Mouse (Mus musculus): ENCODE results near the gene Morf4l2. TPM values are rescaled to one million over a fixed set of nuclear protein-coding genes. Genes with fewer than 3 reads are reported as not detected.
"Not testable (repeated sequence)": the region's sequence is repeated elsewhere in the genome, so short reads cannot be mapped to it uniquely, and the experiment has no call there.

The Morf4l2 gene
- polyA plus RNA-seq, 1 experiment from 2014 or later = 503 TPM

DNA sequence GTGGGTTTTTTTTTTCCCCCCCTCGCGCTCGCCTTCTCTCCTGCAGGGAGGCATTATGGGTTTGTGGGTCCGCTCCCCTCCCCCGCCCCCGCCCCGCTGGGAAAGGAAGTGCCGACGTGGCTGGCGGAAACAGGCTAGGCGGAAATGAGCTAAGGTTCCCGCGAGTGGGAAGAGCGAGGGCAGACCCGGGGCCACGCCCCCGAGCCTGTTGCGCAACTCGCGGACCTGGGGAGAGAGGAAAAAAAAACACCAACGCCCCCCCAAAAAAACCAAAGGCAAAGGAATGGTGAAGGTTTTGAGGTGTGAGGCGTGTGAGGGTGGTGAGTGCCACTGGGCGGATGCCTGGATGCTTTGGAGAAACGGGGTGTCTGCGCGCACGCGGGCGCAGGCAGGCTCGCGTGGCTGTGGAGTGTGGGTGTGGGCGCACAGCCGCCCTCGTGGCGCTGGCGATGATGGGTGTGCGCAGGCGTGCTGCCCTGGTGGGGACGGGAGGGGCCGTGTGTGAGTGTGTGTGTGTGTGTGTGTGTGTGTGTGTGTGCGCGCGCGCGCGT is 1.8 kb downstream of the Morf4l2 start:
- Histone ChIP-seq H3K4me3 (replicated peaks) (peak overlapping the region; percentile 48), H3K9ac (no peak overlapping the region), H3K4me2 (peak overlapping the region; percentile 47), H3K9me3 (no peaks in the 10 kb centered on the region), H3K4me1 (no peaks in the 10 kb centered on the region), H3K36me3 (no peaks in the 10 kb centered on the region), H3K27ac (peak overlapping the region; percentile 91), H3K27me3 (replicated peaks) (no peaks in the 10 kb centered on the region)
- 23% methylated on average over 45 of the region's 46 CpGs for WGBS
- ATAC-seq (ENCODE audit: insufficient read depth, low FRiP score, low read depth) = peak; percentile 70

DNA sequence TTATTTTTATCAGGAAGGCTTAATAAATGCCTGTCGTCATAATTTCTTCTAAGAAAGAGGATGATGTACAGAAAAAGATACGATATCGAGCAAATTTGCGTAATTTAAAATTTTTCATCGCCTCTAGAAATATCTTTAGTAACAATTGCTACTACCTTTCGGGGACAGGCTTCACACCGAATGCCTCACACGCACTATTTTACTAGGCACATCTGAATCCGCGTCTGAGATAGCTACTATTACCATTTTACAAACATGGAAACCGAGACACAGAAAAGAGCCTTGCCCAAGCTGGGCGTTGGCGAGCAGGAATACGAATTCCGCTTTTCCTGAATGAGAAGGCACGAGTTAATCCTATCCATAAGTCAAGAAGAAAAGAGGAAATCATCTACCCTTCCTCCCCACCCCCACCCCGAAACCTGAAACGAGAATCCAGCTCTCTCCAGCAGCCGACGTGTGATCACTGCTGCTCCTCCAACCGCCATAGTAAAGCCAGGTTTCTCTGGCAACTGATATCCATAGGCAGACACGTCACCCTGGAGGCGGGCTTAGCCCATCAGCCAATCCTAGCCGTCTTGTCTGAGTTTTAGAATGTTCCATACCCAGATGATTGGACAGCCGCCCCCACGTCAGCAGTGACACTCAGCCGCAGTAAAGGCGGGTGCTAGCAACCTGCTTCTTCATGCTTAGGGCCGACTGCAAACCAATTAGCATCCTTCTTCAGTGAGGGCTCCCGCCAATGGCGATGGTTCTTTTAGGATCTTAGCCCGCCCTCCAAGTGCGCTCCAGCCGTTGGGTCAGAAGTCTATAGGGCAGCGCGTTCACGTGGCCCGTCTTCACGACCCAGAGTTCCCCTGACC is 2.5 kb downstream of the Morf4l2 start:
- H3K4me2 ChIP-seq = no peak overlapping the region
- peak; percentile 97 for ATAC-seq (ENCODE audit: insufficient read depth, low FRiP score, low read depth)
- H3K4me3 ChIP-seq (replicated peaks) = peak overlapping the region; percentile 54
- no peaks in the 10 kb centered on the region for H3K9me3 ChIP-seq
- peak overlapping the region; percentile 91 for H3K27ac ChIP-seq
- no peaks in the 10 kb centered on the region for H3K4me1 ChIP-seq
- 0 out of 2 replicates have a peak, but pooled peaks cover under 1% of the 10 kb centered on the region for H3K36me3 ChIP-seq
- 22% methylated on average over 39 of the region's 39 CpGs for WGBS
- H3K9ac ChIP-seq = peak overlapping the region; percentile 25; the same call in 1 of the 2 replicates
- H3K27me3 ChIP-seq (replicated peaks) = no peaks in the 10 kb centered on the region

DNA sequence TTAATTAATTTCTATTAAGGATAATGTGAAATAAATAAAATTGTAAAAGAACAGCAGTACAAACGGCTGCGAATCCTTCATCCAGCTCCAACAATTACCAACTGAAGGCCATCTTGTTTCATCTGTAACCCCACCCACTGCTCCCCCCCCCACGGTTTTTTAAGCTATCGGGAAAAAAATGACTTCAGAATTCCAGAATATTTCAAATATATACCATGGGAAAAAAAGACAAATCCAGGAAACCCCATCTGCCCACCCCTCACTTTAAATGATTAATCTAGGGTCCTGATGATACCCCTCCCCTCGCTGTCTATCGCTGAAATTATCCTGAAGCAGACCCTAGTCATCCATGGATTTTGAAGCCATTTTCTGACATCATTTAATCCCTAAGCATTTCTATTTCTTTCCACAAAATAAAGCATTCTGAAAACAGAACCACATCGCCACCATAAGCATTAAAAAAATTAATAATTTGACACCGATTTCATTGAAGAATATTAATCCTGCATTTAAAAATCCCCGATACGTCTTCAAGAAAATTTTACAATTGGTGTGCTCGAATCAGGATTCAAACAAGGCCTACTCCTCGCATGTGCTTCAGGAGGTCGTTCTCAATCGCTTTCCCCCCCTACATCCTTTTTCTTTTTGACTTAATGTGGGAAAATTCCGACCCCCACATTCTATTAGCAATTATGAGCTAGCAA is 3.3 kb downstream of the Morf4l2 start:
- Histone ChIP-seq H3K9ac (peak overlapping the region; percentile 25; the same call in 1 of the 2 replicates), H3K27me3 (replicated peaks) (no peaks in the 10 kb centered on the region), H3K27ac (peak overlapping the region; percentile 79; the same call in 1 of the 2 replicates), H3K9me3 (no peaks in the 10 kb centered on the region), H3K4me3 (replicated peaks) (peak overlapping the region; percentile 54), H3K4me1 (no peaks in the 10 kb centered on the region), H3K36me3 (0 out of 2 replicates have a peak, but pooled peaks cover 3% of the 10 kb centered on the region), H3K4me2 (no peak overlapping the region)
- WGBS = 18% methylated on average over 15 of the region's 15 CpGs
- ATAC-seq (ENCODE audit: insufficient read depth, low FRiP score, low read depth) = no peak

DNA sequence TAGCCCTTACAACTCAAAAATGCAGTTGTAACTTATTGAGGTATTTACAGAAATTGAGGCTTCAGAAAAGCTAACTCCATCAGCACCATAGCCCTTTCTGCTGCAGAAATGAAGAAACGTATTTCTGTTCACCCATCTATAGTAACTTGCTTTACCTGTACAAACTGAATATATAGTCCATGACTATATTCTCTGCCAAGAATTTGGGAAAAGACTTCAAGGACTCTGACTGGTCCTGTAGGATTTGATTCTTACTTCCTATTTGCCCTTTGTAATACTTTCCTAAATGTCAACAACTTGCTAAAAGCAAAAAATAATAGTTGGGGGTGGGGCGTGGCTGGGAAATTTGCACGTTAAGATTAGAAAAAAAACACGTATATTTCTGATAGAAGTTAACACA is 11.5 kb downstream of the Morf4l2 start:
- Histone ChIP-seq H3K4me3 (replicated peaks) (no peak overlapping the region), H3K36me3 (peaks cover 3% of the 10 kb centered on the region; the same call in 1 of the 2 replicates), H3K4me2 (no peak overlapping the region), H3K27ac (no peak overlapping the region), H3K9me3 (no peaks in the 10 kb centered on the region), H3K27me3 (replicated peaks) (no peaks in the 10 kb centered on the region), H3K4me1 (no peaks in the 10 kb centered on the region), H3K9ac (no peak overlapping the region)
- no peak for ATAC-seq (ENCODE audit: insufficient read depth, low FRiP score, low read depth)
- WGBS = 84% methylated on average over 4 of the region's 4 CpGs

DNA sequence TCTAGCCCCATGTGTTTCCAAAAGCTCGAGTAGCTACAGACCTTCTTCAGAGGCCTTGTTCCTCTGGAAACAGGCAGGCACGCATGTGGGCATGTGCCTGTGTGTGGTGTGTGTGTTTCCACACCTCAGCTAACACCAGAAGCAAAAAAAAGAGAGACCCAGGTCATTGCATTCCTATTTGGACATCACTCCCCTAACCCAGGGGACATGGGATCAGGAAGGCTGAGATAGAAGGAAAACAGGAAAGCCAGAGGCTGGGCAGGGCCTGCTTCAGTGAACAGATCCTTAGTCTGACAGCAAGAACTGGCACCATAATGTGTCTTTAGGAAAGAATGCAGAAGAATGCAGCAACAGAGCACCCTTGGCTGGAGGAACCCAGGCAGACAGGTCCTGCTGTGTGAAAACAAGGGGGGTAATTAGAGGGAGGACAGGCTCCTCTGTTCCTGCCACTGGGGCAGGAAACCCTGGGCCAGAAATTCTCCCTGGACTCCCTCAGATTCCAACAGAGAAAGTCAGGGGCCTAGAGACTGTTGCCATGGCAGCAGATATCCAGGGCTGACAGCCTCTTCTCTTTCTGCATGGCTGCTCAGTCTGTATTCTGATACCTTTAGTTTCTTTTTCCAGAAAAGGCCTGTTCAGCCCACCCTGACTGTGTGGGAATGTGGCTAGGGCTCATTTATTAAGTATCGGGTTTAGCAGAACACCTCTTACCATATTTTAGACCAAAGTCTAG is 28.6 kb downstream of the Morf4l2 start:
- H3K27ac ChIP-seq; H3K4me3 ChIP-seq (replicated peaks); H3K36me3 ChIP-seq; H3K27me3 ChIP-seq (replicated peaks); H3K4me2 ChIP-seq; H3K9ac ChIP-seq; H3K9me3 ChIP-seq; ATAC-seq (ENCODE audit: insufficient read depth, low FRiP score, low read depth); H3K4me1 ChIP-seq: not testable (repeated sequence)
- WGBS = 60% methylated on average over 3 of the region's 3 CpGs

DNA sequence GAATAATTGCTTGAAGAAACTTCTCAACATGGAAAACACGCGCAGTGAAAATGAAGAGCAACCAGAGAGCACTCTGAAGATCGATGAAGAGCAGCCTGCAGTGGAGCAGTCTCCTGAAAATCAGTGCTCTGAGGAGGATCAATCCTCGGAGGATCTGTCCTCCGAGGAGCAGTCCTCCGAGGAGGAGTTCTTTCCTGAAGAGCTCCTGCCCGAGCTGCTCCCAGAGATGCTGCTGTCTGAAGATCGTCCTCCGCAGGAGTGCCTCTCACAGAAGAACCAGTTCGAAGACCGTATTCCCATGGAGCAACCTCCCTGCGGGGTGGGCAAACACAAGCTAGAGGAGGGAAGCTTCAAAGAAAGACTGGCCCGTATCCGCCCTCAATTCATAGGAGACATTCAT is 34.7 kb downstream of the Morf4l2 start:
- Histone ChIP-seq H3K27ac (peak overlapping the region; percentile 71; the same call in 1 of the 2 replicates), H3K4me3 (replicated peaks) (peak overlapping the region; percentile 51), H3K4me1 (no peaks in the 10 kb centered on the region), H3K36me3 (no peaks in the 10 kb centered on the region), H3K27me3 (replicated peaks) (no peaks in the 10 kb centered on the region), H3K4me2 (peak overlapping the region; percentile 56), H3K9me3 (no peaks in the 10 kb centered on the region), H3K9ac (peak overlapping the region; percentile 32; the same call in 1 of the 2 replicates)
- ATAC-seq (ENCODE audit: insufficient read depth, low FRiP score, low read depth) = no peak
- 31% methylated on average over 14 of the region's 14 CpGs for WGBS

DNA sequence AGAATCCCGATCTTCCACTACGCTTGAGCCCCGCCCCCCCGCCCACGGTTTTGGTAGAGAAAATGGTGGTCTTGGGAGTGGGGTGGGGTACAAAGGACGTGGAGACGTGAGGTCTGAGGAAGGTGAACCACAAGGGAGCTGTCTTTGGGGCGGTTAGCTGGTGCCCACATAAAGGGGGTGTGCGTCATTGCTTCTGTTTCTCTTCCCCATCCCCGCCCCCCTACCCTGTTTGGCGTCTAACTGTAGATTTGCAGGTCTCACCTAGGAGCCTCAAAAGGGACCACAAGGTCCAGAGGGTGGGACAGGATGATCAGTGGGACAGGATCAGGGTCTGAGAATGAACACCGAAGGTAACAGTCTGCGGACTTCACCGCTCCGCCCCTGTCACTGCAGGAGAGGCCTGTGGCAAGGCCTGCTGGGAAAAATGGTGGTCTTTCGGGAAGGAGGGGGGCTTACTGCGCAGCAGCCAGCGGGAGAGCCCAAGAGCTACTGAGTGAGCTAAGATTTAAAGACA is 35.3 kb downstream of the Morf4l2 start:
- Histone ChIP-seq H3K9me3 (no peaks in the 10 kb centered on the region), H3K9ac (peak overlapping the region; percentile 32), H3K4me2 (peak overlapping the region; percentile 56), H3K4me3 (replicated peaks) (peak overlapping the region; percentile 51), H3K27ac (peak overlapping the region; percentile 71), H3K27me3 (replicated peaks) (no peaks in the 10 kb centered on the region), H3K36me3 (no peaks in the 10 kb centered on the region), H3K4me1 (no peaks in the 10 kb centered on the region)
- 16% methylated on average over 18 of the region's 18 CpGs for WGBS
- ATAC-seq (ENCODE audit: insufficient read depth, low FRiP score, low read depth) = peak; percentile 78; the same call in 1 of the 2 replicates

DNA sequence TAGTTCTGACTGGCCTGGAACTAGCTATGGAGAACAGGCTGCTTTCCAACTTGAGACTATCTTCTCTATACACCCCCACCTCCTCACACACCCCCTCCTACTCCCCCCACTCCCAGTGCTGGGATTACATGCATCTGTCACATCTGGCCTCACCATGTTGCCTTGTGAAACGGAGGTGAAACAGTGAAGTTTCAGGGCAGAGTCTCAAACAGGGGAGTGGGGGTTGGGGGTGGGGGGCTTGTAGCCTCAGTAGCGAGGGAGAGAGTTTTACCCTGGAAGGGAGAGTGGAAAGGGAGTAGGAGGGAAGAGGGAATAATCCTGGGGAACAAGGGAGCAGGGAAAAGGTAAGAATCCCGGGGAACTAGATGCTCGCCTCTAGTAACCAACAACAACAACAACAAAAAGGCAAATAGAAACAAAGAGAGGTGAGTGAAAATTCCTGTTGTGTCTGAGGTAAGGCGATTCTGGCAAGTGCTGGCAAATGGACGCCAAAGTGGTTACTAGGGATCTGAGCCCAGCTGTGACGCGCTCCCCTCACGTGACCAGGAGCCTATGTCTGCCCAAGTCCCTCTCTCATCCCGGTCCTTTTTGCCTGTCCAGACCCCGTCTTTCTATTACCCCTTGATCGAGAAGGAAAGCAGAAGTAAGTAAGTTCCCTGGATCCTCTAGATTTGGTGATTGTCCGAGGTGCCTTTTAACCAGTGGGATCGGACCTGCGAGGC is 35.9 kb downstream of the Morf4l2 start, which contains the start of gene Tceal1:
Gene Tceal1, plus strand, starts transcription at position 537 of the 722 bp plus-strand sequence.
- peak; percentile 87 for ATAC-seq (ENCODE audit: insufficient read depth, low FRiP score, low read depth)
- H3K4me1 ChIP-seq = no peaks in the 10 kb centered on the region
- whole genome bisulfite sequencing = 14% methylated on average over 15 of the region's 15 CpGs

DNA sequence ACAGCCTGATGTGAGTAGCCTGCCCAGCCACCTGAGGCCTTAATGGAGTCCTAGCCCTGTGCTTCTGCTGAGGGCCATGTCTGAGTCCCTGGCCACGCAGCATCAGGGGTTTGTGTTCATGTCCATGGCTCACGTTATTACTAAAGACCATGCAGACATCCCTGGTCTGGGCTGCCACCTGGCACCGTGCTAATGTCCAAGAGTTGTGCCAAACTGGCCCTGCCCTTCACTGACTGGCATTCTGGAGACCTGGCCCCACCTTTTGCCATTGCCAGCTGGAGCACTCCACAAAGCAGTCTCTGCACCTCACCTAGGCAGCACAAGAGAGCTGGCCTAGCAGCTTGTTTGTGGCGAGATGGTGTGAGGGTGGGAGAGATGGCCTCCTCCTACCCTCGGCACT is 50.3 kb downstream of the Morf4l2 start:
- H3K36me3 ChIP-seq = no peaks in the 10 kb centered on the region
- no peak for ATAC-seq (ENCODE audit: insufficient read depth, low FRiP score, low read depth)
- H3K9me3 ChIP-seq = no peaks in the 10 kb centered on the region
- 78% methylated on average over 5 of the region's 5 CpGs for WGBS
- no peaks in the 10 kb centered on the region for H3K4me1 ChIP-seq
- no peak overlapping the region for H3K4me2 ChIP-seq
- no peak overlapping the region for H3K4me3 ChIP-seq (replicated peaks)
- H3K27ac ChIP-seq = no peak overlapping the region
- H3K27me3 ChIP-seq (replicated peaks) = no peaks in the 10 kb centered on the region
- no peak overlapping the region for H3K9ac ChIP-seq

More for the DNA sequence above, 35.9 kb downstream of the Morf4l2 start, which contains the start of gene Tceal1:
- Histone ChIP-seq H3K9me3 (no peaks in the 10 kb centered on the region), H3K4me2 (peak within 1 kb of the TSS; percentile 56), H3K36me3 (no peaks in the 10 kb centered on the region), H3K9ac (peak within 1 kb of the TSS; percentile 32), H3K27me3 (replicated peaks) (no peaks in the 10 kb centered on the region), H3K4me3 (replicated peaks) (peak within 1 kb of the TSS; percentile 51), H3K27ac (peak within 1 kb of the TSS; percentile 71)

DNA sequence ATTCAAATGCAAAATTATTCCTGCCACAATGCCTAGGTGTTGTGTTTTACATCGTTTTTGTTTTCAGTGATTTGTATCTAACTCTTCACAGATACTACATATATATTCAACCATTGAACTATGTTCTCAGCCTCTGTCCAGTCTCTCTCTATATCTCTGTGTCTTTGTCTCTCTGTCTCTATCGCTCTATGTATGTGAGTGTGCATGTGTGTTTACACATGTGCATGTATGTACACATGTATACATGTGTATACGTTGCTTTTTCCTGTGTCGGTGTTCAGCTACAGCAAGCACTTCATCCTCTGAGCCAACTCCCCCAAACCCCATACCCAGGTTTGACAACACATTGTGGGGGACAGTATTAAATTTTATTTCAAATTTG is 51.2 kb downstream of the Morf4l2 start:
- no peak overlapping the region for H3K4me2 ChIP-seq
- H3K9ac ChIP-seq = no peak overlapping the region
- 85% methylated on average over 4 of the region's 4 CpGs for WGBS

More for the DNA sequence above, 51.2 kb downstream of the Morf4l2 start:
- Histone ChIP-seq H3K4me3 (replicated peaks) (no peak overlapping the region), H3K4me1 (no peaks in the 10 kb centered on the region), H3K36me3 (no peaks in the 10 kb centered on the region), H3K27me3 (replicated peaks) (no peaks in the 10 kb centered on the region), H3K9me3 (no peaks in the 10 kb centered on the region), H3K27ac (no peak overlapping the region)
- no peak for ATAC-seq (ENCODE audit: insufficient read depth, low FRiP score, low read depth)
